Mouse (Mus musculus): ENCODE measurements around the gene Plch2. TPM values are rescaled to one million over a fixed set of nuclear protein-coding genes. Genes with fewer than 3 reads are reported as not detected.
"Not testable (repeated sequence)": the region's sequence is repeated elsewhere in the genome, so short reads cannot be mapped to it uniquely, and the experiment has no call there.

Gene Plch2
- polyA plus RNA-seq, 1 experiment from 2014 or later = 12.7 TPM

GRCm38 (mm10) chr4:155086108-155087024 is 29.8 kb upstream of the Plch2 start, which contains the start of the genes Rer1 and Morn1:
Gene Rer1, minus strand, starts transcription at chr4:155086382.
Gene Morn1, plus strand, starts transcription at chr4:155086577.
- peak within 1 kb of the TSS; percentile 90 for H3K9ac ChIP-seq (replicated peaks)
- H3K4me1 ChIP-seq = peaks cover 25% of the 10 kb centered on the region
- peak within 1 kb of the TSS; percentile 98 for H3K4me3 ChIP-seq
- no peaks in the 10 kb centered on the region for H3K9me3 ChIP-seq
- under 1% methylated on average over 85 of the region's 85 CpGs for WGBS
- peaks cover 9% of the 10 kb centered on the region for H3K36me3 ChIP-seq
- ATAC-seq (replicated peaks) = peak; percentile 98
- no peaks in the 10 kb centered on the region for H3K27me3 ChIP-seq
- peak within 1 kb of the TSS; percentile 93 for H3K27ac ChIP-seq (replicated peaks)
- H3K4me2 ChIP-seq (replicated peaks) = peak within 1 kb of the TSS; percentile 95

GRCm38 (mm10) chr4:155085206-155086107 is 28.9 kb upstream of the Plch2 start:
- Histone ChIP-seq H3K27me3 (no peaks in the 10 kb centered on the region), H3K36me3 (peaks cover 16% of the 10 kb centered on the region), H3K9ac (replicated peaks) (peak overlapping the region; percentile 90), H3K4me3 (peak overlapping the region; percentile 98), H3K4me1 (peaks cover 25% of the 10 kb centered on the region), H3K9me3 (no peaks in the 10 kb centered on the region), H3K4me2 (replicated peaks) (peak overlapping the region; percentile 95), H3K27ac (replicated peaks) (peak overlapping the region; percentile 93)
- WGBS = 6% methylated on average over 35 of the region's 35 CpGs
- ATAC-seq (replicated peaks) = no peak

- Histone ChIP-seq H3K4me2 (replicated peaks) (no peak overlapping the region), H3K4me3 (no peak overlapping the region), H3K9ac (replicated peaks) (no peak overlapping the region)
Measured at GRCm38 (mm10) chr4:155084351-155084750, 27.8 kb upstream of the Plch2 start.

GRCm38 (mm10) chr4:155083553-155083952 is 27.0 kb upstream of the Plch2 start:
- Histone ChIP-seq H3K27ac (replicated peaks) (no peak overlapping the region), H3K9ac (replicated peaks) (no peak overlapping the region), H3K36me3 (peaks cover 32% of the 10 kb centered on the region), H3K4me2 (replicated peaks) (no peak overlapping the region), H3K27me3 (no peaks in the 10 kb centered on the region), H3K4me1 (peaks cover 25% of the 10 kb centered on the region), H3K4me3 (no peak overlapping the region), H3K9me3 (no peaks in the 10 kb centered on the region)
- no peak for ATAC-seq (replicated peaks)
- 89% methylated on average over 4 of the region's 4 CpGs for WGBS

More at GRCm38 (mm10) chr4:155084351-155084750, 27.8 kb upstream of the Plch2 start:
- Histone ChIP-seq H3K4me1 (peaks cover 25% of the 10 kb centered on the region), H3K36me3 (peaks cover 27% of the 10 kb centered on the region), H3K9me3 (no peaks in the 10 kb centered on the region), H3K27ac (replicated peaks) (no peak overlapping the region), H3K27me3 (no peaks in the 10 kb centered on the region)
- 89% methylated on average over 7 of the region's 7 CpGs for WGBS
- ATAC-seq (replicated peaks) = no peak

GRCm38 (mm10) chr4:155079666-155080065 is 23.1 kb upstream of the Plch2 start:
- WGBS = 91% methylated on average over 6 of the region's 6 CpGs
- no peak overlapping the region for H3K4me3 ChIP-seq
- peaks cover 62% of the 10 kb centered on the region for H3K36me3 ChIP-seq
- H3K27me3 ChIP-seq = no peaks in the 10 kb centered on the region
- H3K9me3 ChIP-seq = no peaks in the 10 kb centered on the region
- ATAC-seq (replicated peaks) = no peak
- no peak overlapping the region for H3K9ac ChIP-seq (replicated peaks)
- no peak overlapping the region for H3K4me2 ChIP-seq (replicated peaks)
- H3K4me1 ChIP-seq = peaks cover 6% of the 10 kb centered on the region
- H3K27ac ChIP-seq (replicated peaks) = no peak overlapping the region

- H3K9me3 ChIP-seq; ATAC-seq (replicated peaks); H3K4me1 ChIP-seq; H3K4me3 ChIP-seq; H3K4me2 ChIP-seq (replicated peaks); H3K27ac ChIP-seq (replicated peaks); H3K27me3 ChIP-seq; H3K9ac ChIP-seq (replicated peaks): not testable (repeated sequence)
- 92% methylated on average over 10 of the region's 10 CpGs for WGBS
- H3K36me3 ChIP-seq = peaks cover 69% of the 10 kb centered on the region
Measured at GRCm38 (mm10) chr4:155078808-155079207, 22.2 kb upstream of the Plch2 start.

- no peak overlapping the region for H3K4me3 ChIP-seq
- no peaks in the 10 kb centered on the region for H3K4me1 ChIP-seq
- H3K27ac ChIP-seq (replicated peaks) = no peak overlapping the region
- H3K36me3 ChIP-seq = peaks cover 82% of the 10 kb centered on the region
- WGBS = 84% methylated on average over 9 of the region's 9 CpGs
- H3K9ac ChIP-seq (replicated peaks) = no peak overlapping the region
- no peak for ATAC-seq (replicated peaks)
- no peaks in the 10 kb centered on the region for H3K27me3 ChIP-seq
- H3K9me3 ChIP-seq = no peaks in the 10 kb centered on the region
- no peak overlapping the region for H3K4me2 ChIP-seq (replicated peaks)
Measured at GRCm38 (mm10) chr4:155076677-155077076, 20.1 kb upstream of the Plch2 start.

- Histone ChIP-seq H3K4me3 (no peak overlapping the region), H3K4me2 (replicated peaks) (no peak overlapping the region), H3K27me3 (no peaks in the 10 kb centered on the region), H3K36me3 (peaks cover 84% of the 10 kb centered on the region), H3K9ac (replicated peaks) (no peak overlapping the region), H3K27ac (replicated peaks) (no peak overlapping the region), H3K4me1 (no peaks in the 10 kb centered on the region), H3K9me3 (no peaks in the 10 kb centered on the region)
- 89% methylated on average over 2 of the region's 2 CpGs for WGBS
- no peak for ATAC-seq (replicated peaks)
Measured at GRCm38 (mm10) chr4:155075813-155076212, 19.2 kb upstream of the Plch2 start.

- Histone ChIP-seq H3K36me3 (peaks cover 85% of the 10 kb centered on the region), H3K4me1 (no peaks in the 10 kb centered on the region), H3K9ac (replicated peaks) (no peak overlapping the region), H3K4me3 (no peak overlapping the region), H3K27me3 (no peaks in the 10 kb centered on the region), H3K27ac (replicated peaks) (no peak overlapping the region), H3K4me2 (replicated peaks) (no peak overlapping the region), H3K9me3 (no peaks in the 10 kb centered on the region)
- WGBS = 88% methylated on average over 9 of the region's 9 CpGs
- no peak for ATAC-seq (replicated peaks)
Measured at GRCm38 (mm10) chr4:155075137-155075536, 18.6 kb upstream of the Plch2 start.

GRCm38 (mm10) chr4:155074418-155074817 is 17.8 kb upstream of the Plch2 start:
- no peaks in the 10 kb centered on the region for H3K27me3 ChIP-seq
- H3K9me3 ChIP-seq = no peaks in the 10 kb centered on the region
- peaks cover 84% of the 10 kb centered on the region for H3K36me3 ChIP-seq
- no peaks in the 10 kb centered on the region for H3K4me1 ChIP-seq
- no peak for ATAC-seq (replicated peaks)
- H3K27ac ChIP-seq (replicated peaks) = no peak overlapping the region
- WGBS = 87% methylated on average over 9 of the region's 9 CpGs
- no peak overlapping the region for H3K9ac ChIP-seq (replicated peaks)
- no peak overlapping the region for H3K4me3 ChIP-seq
- no peak overlapping the region for H3K4me2 ChIP-seq (replicated peaks)

- Histone ChIP-seq H3K9ac (replicated peaks) (no peak overlapping the region), H3K36me3 (peaks cover 71% of the 10 kb centered on the region), H3K27ac (replicated peaks) (no peak overlapping the region), H3K27me3 (no peaks in the 10 kb centered on the region), H3K9me3 (no peaks in the 10 kb centered on the region), H3K4me2 (replicated peaks) (no peak overlapping the region), H3K4me1 (peaks cover 19% of the 10 kb centered on the region), H3K4me3 (no peak overlapping the region)
- ATAC-seq (replicated peaks) = no peak
- WGBS = 92% methylated on average over 5 of the region's 5 CpGs
Measured at GRCm38 (mm10) chr4:155070921-155071320, 14.3 kb upstream of the Plch2 start.

- 95% methylated on average over 13 of the region's 13 CpGs for WGBS
- no peak overlapping the region for H3K27ac ChIP-seq (replicated peaks)
- no peak overlapping the region for H3K9ac ChIP-seq (replicated peaks)
- peaks cover 19% of the 10 kb centered on the region for H3K4me1 ChIP-seq
- H3K4me2 ChIP-seq (replicated peaks) = no peak overlapping the region
- no peak overlapping the region for H3K4me3 ChIP-seq
- H3K9me3 ChIP-seq = no peaks in the 10 kb centered on the region
- peaks cover 63% of the 10 kb centered on the region for H3K36me3 ChIP-seq
- no peaks in the 10 kb centered on the region for H3K27me3 ChIP-seq
- no peak for ATAC-seq (replicated peaks)
Measured at GRCm38 (mm10) chr4:155070199-155070598, 13.6 kb upstream of the Plch2 start.

Data from forebrain, embryonic 15.5 days (tissue).